In the genomic region with DNA sequence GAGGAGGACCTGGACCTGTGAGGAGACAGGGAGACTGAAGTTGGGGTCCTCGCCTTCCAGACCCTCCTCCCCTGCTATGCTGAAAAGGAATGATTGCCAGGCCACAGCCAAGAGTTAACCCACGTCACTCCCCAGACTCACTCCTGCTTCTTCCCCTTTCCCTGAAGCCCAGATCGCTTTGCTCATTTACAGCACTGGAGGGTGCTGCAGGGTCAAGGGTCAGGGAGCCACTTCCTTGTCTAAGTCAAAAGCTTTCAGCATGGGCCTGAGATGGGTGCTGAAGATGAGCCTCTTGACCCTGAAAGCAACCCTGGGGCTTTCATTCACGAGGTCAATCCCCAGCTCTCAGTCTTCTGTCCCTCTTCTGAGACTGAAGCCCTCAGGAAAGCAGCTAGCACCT, we compare ENCODE assay signal across 10 mouse cellular contexts. TPM values are rescaled to one million over a fixed set of nuclear protein-coding genes. Genes with fewer than 3 reads are reported as not detected.
DNase-seq lines count a peak whose midpoint lies in the region; ATAC-seq and TF ChIP-seq lines count a peak whose summit lies in the region.
"Had no signal": no experiment of that assay in that cellular context is flagged by ENCODE, and none has a peak within 500 bp of the region (broad histone marks: within the 10 kb centered on the region; RNA-seq: fewer than 3 reads in every experiment).

No protein-coding gene starts in this region.

- DNase-seq in adrenal gland, postnatal 14 days = peak; percentile 60
- no peak for DNase-seq in adrenal gland, postnatal 4 days (ENCODE audit: low spot score in 2 of 2)
- peak; percentile 53 for DNase-seq in heart, postnatal 4 days
- no peak for DNase-seq in heart, adult 18-20 months
- no peak for DNase-seq in lung, postnatal 0 days (ENCODE audit: low spot score)
- no peak for DNase-seq in hindbrain, postnatal 0 days (ENCODE audit: low spot score)
- DNase-seq in embryonic facial prominence, embryonic 10.5 days (ENCODE audit: low spot score) = no peak
- DNase-seq: liver, postnatal 0 days had no signal

- 66% methylated on average over 4 of the region's 4 CpGs for WGBS in lung, embryonic 15.5 days
- 68% methylated on average over 4 of the region's 4 CpGs for WGBS in lung, postnatal 0 days
- 66% methylated on average over 4 of the region's 4 CpGs for WGBS in hindbrain, postnatal 0 days
- WGBS in embryonic facial prominence, embryonic 10.5 days = 65% methylated on average over 4 of the region's 4 CpGs

- TF ChIP-seq CTCF in lung, postnatal 0 days (IDR thresholded peaks at IDR 0.05) = no peak
- no peak for TF ChIP-seq CTCF in hindbrain, postnatal 0 days (IDR thresholded peaks at IDR 0.05; ENCODE audit: low read depth)

- 0 out of 2 replicates have a peak overlapping the region, but pooled peaks have one; percentile 14 for H3K27ac ChIP-seq in lung, embryonic 15.5 days
- no peak overlapping the region for H3K27ac ChIP-seq in lung, postnatal 0 days (ENCODE audit: low read length)
- peak overlapping the region; percentile 65; the same call in 1 of the 2 replicates for H3K27ac ChIP-seq in hindbrain, postnatal 0 days
- H3K27ac ChIP-seq in embryonic facial prominence, embryonic 10.5 days (replicated peaks) = no peak overlapping the region
- H3K27ac ChIP-seq: midbrain, embryonic 12.5 days had no signal

- no peaks in the 10 kb centered on the region for H3K9me3 ChIP-seq in lung, embryonic 15.5 days
- no peaks in the 10 kb centered on the region for H3K9me3 ChIP-seq in lung, postnatal 0 days (ENCODE audit: low read length)
- H3K9me3 ChIP-seq in hindbrain, postnatal 0 days (ENCODE audit: low read length) = no peaks in the 10 kb centered on the region
- no peaks in the 10 kb centered on the region for H3K9me3 ChIP-seq in embryonic facial prominence, embryonic 10.5 days
- H3K9me3 ChIP-seq: midbrain, embryonic 12.5 days had no signal

- no peak for TF ChIP-seq EP300 in lung, postnatal 0 days (IDR thresholded peaks at IDR 0.05)

- peaks cover 71% of the 10 kb centered on the region for H3K36me3 ChIP-seq in lung, embryonic 15.5 days
- peaks cover 32% of the 10 kb centered on the region for H3K36me3 ChIP-seq in lung, postnatal 0 days (ENCODE audit: insufficient read depth, low read length)
- H3K36me3 ChIP-seq in hindbrain, postnatal 0 days (ENCODE audit: insufficient read depth, low read length) = peaks cover 76% of the 10 kb centered on the region
- H3K36me3 ChIP-seq in embryonic facial prominence, embryonic 10.5 days (replicated peaks) = peaks cover 100% of the 10 kb centered on the region

- no peak overlapping the region for H3K4me3 ChIP-seq in lung, embryonic 15.5 days
- no peak overlapping the region for H3K4me3 ChIP-seq in lung, postnatal 0 days (ENCODE audit: low read depth, low read length)
- no peak overlapping the region for H3K4me3 ChIP-seq in hindbrain, postnatal 0 days (ENCODE audit: low read length)
- no peak overlapping the region for H3K4me3 ChIP-seq in embryonic facial prominence, embryonic 10.5 days
- H3K4me3 ChIP-seq: midbrain, embryonic 12.5 days had no signal

- no peak overlapping the region for H3K4me2 ChIP-seq in lung, embryonic 15.5 days
- H3K4me2 ChIP-seq in lung, postnatal 0 days (replicated peaks; ENCODE audit: low read depth, low read length) = no peak overlapping the region
- H3K4me2 ChIP-seq in hindbrain, postnatal 0 days (ENCODE audit: low read depth, low read length) = no peak overlapping the region
- H3K4me2 ChIP-seq: midbrain, embryonic 12.5 days had no signal

- ATAC-seq in lung, embryonic 15.5 days (ENCODE audit: borderline replicate concordance, extremely low read depth, low FRiP score, low TSS enrichment) = no peak
- ATAC-seq in lung, postnatal 0 days = no peak
- ATAC-seq in hindbrain, postnatal 0 days = no peak
- ATAC-seq: liver, postnatal 0 days had no signal

- H3K4me1 ChIP-seq in lung, embryonic 15.5 days = no peaks in the 10 kb centered on the region
- H3K4me1 ChIP-seq in lung, postnatal 0 days (ENCODE audit: insufficient read depth, low read depth, low read length) = no peaks in the 10 kb centered on the region
- peaks cover 9% of the 10 kb centered on the region; the same call in 1 of the 2 replicates for H3K4me1 ChIP-seq in hindbrain, postnatal 0 days (ENCODE audit: insufficient read depth, low read length)
- peaks cover 29% of the 10 kb centered on the region for H3K4me1 ChIP-seq in embryonic facial prominence, embryonic 10.5 days
- H3K4me1 ChIP-seq: midbrain, embryonic 12.5 days had no signal

- H3K27me3 ChIP-seq in lung, embryonic 15.5 days = no peaks in the 10 kb centered on the region
- no peaks in the 10 kb centered on the region for H3K27me3 ChIP-seq in lung, postnatal 0 days (replicated peaks; ENCODE audit: insufficient read depth, low read length)
- H3K27me3 ChIP-seq in hindbrain, postnatal 0 days (ENCODE audit: insufficient read depth, low read length) = no peaks in the 10 kb centered on the region
- no peaks in the 10 kb centered on the region for H3K27me3 ChIP-seq in embryonic facial prominence, embryonic 10.5 days (replicated peaks; ENCODE audit: low read depth, poor library complexity, severe bottlenecking)
- H3K27me3 ChIP-seq: midbrain, embryonic 12.5 days had no signal

- no peak overlapping the region for H3K9ac ChIP-seq in lung, embryonic 15.5 days
- no peak overlapping the region for H3K9ac ChIP-seq in lung, postnatal 0 days (replicated peaks; ENCODE audit: low read depth)
- H3K9ac ChIP-seq in hindbrain, postnatal 0 days (replicated peaks; ENCODE audit: low read length) = 0 out of 2 replicates have a peak overlapping the region, but pooled peaks have one; percentile 17
- H3K9ac ChIP-seq: liver, postnatal 0 days; midbrain, embryonic 12.5 days had no signal

RNA-seq across cellular contexts. Expression of gene Timm22, which starts 12.4 kb away (rescaled TPM):
- 35.6 and 37.6 TPM in 2 replicates for total RNA-seq in adrenal gland, postnatal 14 days (2021)
- 10 to 100 TPM; 46.5 to 52.9 TPM for total RNA-seq in adrenal gland, postnatal 4 days (2021)
- total RNA-seq in heart, postnatal 4 days (2021) = 10 to 100 TPM; 38.9 to 48.2 TPM
- 10 to 100 TPM; 44.0 to 51.4 TPM for total RNA-seq in heart, adult 18-20 months (2021)
- polyA plus RNA-seq in lung, embryonic 15.5 days (2015; fragmentation: Nextera tagmentation; extraction: Ambion mirVana) = 105 and 106 TPM in 2 replicates
- 64.4 and 81.7 TPM in 2 replicates for polyA plus RNA-seq in lung, postnatal 0 days (2015; fragmentation: Nextera tagmentation; extraction: Ambion mirVana)
- total RNA-seq in hindbrain, postnatal 0 days (2014; rRNA removed) = 49.8 and 112 TPM in 2 replicates
- polyA plus RNA-seq in hindbrain, postnatal 0 days (2015; fragmentation: Nextera tagmentation; extraction: Ambion mirVana) = 104 and 106 TPM in 2 replicates
- 135 and 144 TPM in 2 replicates for polyA plus RNA-seq in embryonic facial prominence, embryonic 10.5 days (2016; fragmentation: Nextera tagmentation; extraction: Ambion mirVana)

RNA-seq across cellular contexts. Expression of gene Nxn, which starts 20.2 kb away (rescaled TPM):
- 20.0 and 26.2 TPM in 2 replicates for total RNA-seq in adrenal gland, postnatal 14 days (2021)
- total RNA-seq in adrenal gland, postnatal 4 days (2021) = 10 to 100 TPM; 26.4 to 28.3 TPM
- 10 to 100 TPM; 17.2 to 20.5 TPM for total RNA-seq in heart, postnatal 4 days (2021)
- 10 to 100 TPM; 13.5 to 17.8 TPM for total RNA-seq in heart, adult 18-20 months (2021)
- 24.0 and 24.4 TPM in 2 replicates for polyA plus RNA-seq in lung, embryonic 15.5 days (2015; fragmentation: Nextera tagmentation; extraction: Ambion mirVana)
- polyA plus RNA-seq in lung, postnatal 0 days (2015; fragmentation: Nextera tagmentation; extraction: Ambion mirVana) = 11.7 and 11.9 TPM in 2 replicates
- 36.6 and 41.3 TPM in 2 replicates for total RNA-seq in hindbrain, postnatal 0 days (2014; rRNA removed)
- polyA plus RNA-seq in hindbrain, postnatal 0 days (2015; fragmentation: Nextera tagmentation; extraction: Ambion mirVana) = 21.2 and 22.3 TPM in 2 replicates
- polyA plus RNA-seq in embryonic facial prominence, embryonic 10.5 days (2016; fragmentation: Nextera tagmentation; extraction: Ambion mirVana) = 41.1 and 42.0 TPM in 2 replicates

Comparison
In these comparisons a context has a peak if more than half of its experiments do, and no peak if none do; other contexts are left out.
1. DNase-seq: peak in adrenal gland, postnatal 14 days (single experiment) and heart, postnatal 4 days (single experiment); none in adrenal gland, postnatal 4 days (0 of 2), heart, adult 18-20 months (0 of 2), lung, postnatal 0 days (single experiment), hindbrain, postnatal 0 days (single experiment) and embryonic facial prominence, embryonic 10.5 days (single experiment).
2. H3K27ac ChIP-seq: peak in lung, embryonic 15.5 days (single experiment) and hindbrain, postnatal 0 days (single experiment); none in lung, postnatal 0 days (single experiment) and embryonic facial prominence, embryonic 10.5 days (single experiment).